ENCODE assay signal across 14 mouse cellular contexts in the genomic region with DNA sequence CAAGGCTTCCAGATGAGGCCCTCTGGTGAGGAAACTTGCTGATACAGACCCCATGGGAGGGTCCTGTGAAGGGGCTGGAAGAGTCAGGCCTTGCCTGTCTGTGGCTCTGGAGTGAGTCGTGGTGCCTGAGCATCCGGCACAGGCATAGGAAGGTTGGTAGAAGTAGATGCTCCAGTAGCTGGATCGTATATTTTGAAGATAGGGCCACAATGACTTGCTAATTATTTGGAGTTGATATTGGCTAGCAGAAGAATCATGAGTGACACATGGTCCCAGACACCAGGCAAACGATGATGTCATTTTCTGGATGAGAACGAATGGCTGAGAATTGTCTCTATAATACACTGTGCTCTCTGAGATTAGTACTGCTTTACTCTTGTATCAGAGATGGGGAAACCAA.
"Had no signal": no experiment of that assay in that cellular context is flagged by ENCODE, and none has a peak within 500 bp of the region (broad histone marks: within the 10 kb centered on the region; RNA-seq: fewer than 3 reads in every experiment).

No protein-coding gene starts in this region.

- H3K27me3 ChIP-seq: limb, embryonic 13.5 days; neural tube, embryonic 13.5 days had no signal

- H3K9ac ChIP-seq: limb, embryonic 13.5 days; liver, embryonic 14.5 days; neural tube, embryonic 13.5 days had no signal

- DNase-seq: kidney, adult 8-10 months; left cerebral cortex, postnatal 4 days; lung, adult 18-20 months; lung, postnatal 36 days; retina, postnatal 1 day; thymus, postnatal 4 days had no signal

- H3K4me2 ChIP-seq: limb, embryonic 13.5 days; midbrain, embryonic 11.5 days; neural tube, embryonic 13.5 days had no signal

- H3K27ac ChIP-seq: kidney, postnatal 0 days; limb, embryonic 13.5 days; liver, embryonic 14.5 days; neural tube, embryonic 13.5 days; stomach, postnatal 0 days had no signal

- H3K9me3 ChIP-seq: limb, embryonic 13.5 days; neural tube, embryonic 13.5 days had no signal

- H3K36me3 ChIP-seq: limb, embryonic 13.5 days; neural tube, embryonic 13.5 days had no signal

- H3K4me3 ChIP-seq: limb, embryonic 13.5 days; neural tube, embryonic 13.5 days had no signal

- ATAC-seq: lung, postnatal 0 days; midbrain, embryonic 16.5 days had no signal
